Mouse (Mus musculus) urinary bladder, postnatal 4 days (tissue): ENCODE data around the gene Ppm1l.

Experiments
- DNase-seq, 2 experiments: peaks; one replicate each; pipeline ENCODE4 v3.0.0; 2021 to 2022; ENCODE audit warnings: low spot score in 2 of 2

The Ppm1l gene

DNA sequence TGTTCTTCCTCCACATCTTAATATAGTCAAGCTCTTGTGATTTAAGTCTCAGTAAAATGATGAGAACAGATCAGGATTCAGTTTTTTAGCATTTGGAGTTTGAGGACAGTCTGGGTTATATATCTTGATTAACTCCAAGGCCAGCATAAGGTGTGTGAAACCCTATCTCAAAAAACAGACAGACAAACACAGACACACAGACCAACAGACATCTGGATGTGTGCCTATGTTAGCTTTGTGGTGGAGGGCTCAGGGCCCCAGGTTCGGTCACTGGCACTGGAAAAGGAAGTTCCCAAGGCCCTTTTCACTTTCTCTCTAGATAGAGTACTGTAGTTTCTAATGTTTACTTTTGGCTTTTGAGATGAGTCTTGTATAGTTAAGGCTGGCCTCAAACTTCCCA lies 23.8 kb downstream of the Ppm1l start:
- DNase-seq, result no peak

- no peak for DNase-seq
Measured at GRCm38 (mm10) chr3:69340971-69341370, 24.3 kb downstream of the Ppm1l start.

DNA sequence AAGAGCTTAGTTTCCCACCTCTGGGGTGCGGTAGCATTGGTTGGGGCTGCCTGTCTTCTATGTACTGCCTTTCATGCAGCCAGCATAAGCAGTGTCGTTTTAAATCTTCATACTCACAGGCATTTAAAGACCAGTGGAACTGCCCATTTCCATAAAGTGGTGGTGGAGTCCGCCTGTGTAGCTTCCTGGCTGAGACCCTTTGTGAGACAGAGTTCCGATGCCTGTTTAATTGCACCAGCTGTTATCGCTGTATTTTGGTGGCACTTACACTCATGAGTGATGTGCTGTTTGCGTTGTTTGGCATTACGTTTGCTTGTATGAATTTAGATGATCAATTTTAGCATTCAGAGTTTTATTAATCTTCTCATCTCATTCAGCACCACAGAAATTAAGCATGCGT lies 24.9 kb downstream of the Ppm1l start:
- no peak for DNase-seq

DNA sequence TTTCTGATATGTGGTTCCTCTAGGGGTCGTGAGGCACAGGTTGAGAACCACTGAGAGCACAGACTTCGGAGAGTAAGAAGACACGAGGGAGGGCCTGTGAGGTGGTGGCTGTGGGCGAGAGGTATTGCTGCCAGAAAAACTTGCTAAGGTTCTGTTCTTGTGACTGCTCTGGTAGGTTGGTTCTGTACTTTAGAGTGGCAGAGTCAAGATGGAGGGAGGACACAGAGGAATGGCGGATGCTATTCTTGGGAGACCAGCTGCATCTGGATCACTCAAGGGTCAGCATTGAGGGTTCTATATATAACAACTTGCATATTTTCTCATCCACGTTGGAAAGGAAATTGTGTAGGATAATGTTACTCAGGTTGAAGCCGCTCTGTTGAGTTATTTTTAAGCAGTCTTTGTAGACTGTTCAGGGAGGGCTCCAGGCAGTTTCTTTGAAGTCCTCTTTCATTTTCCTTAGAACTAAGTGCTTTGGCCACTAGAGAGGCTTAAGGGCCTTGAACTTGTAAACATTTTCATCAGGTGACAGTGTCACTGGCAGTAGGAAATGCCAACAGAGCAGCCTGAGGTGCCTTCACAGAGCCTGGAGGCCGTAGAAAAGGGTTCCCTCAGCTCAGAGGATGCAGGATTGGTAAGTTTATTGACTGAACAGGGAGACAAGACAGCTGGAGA lies 25.7 kb downstream of the Ppm1l start:
- no peak for DNase-seq

GRCm38 (mm10) chr3:69343124-69343523 lies 26.5 kb downstream of the Ppm1l start:
- no peak for DNase-seq

DNA sequence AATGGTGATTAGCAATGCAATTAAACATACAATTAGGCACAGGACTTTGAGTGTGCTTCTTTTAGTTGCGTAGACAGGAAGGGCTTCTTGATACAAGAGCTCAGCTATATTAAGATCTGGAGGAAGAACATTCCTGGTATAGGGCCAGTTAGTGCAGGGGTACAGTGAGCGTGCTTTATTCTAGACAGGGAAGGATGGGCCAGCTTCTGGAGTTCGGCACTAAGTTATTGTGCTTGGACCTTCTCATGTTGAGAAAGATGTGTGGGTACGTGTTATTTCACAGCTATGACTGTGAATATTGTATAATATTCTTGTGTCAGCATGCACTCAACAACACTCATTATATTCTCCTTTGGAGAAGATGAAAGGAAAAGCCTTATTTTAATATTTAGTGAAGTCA lies 29.9 kb downstream of the Ppm1l start:
- DNase-seq, result no peak

- no peak for DNase-seq
Measured at GRCm38 (mm10) chr3:69348197-69348920, 31.7 kb downstream of the Ppm1l start.

DNA sequence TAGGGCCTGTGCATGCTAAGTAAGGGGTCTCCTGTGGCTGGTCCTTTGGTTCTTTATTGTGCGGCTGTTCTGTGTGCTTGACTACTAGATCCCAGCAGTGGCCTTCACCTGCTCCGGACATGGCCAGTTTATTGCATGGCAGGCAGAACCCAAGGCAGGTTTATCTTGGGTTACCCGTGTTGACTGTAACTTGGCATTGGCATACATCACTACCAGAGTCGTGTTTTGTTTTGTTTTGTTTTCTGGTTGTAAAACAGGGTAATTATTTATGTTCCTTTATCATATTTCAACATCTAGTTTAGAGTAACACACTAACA lies 32.2 kb downstream of the Ppm1l start:
- no peak for DNase-seq

GRCm38 (mm10) chr3:69349973-69350372 lies 33.3 kb downstream of the Ppm1l start:
- no peak for DNase-seq

DNA sequence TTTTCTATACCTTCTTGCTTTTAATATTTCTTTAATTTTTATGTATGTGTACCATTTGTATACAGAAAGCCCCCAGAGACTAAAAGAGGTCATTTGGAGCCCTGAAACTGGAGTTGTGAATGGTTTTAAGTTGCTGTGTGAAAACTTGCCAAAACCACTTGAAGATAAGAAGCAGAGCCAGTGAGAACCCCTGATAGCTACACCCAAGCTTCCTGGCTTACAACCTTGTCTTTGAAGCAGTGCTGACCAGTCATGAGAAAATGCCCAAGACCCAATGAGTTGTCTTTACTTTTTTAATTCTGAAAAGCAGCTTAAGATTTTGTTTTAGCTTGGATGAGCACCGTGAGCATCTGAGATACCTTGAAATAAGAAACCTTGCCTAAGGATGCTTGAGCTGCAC lies 35.5 kb downstream of the Ppm1l start:
- DNase-seq, result no peak

GRCm38 (mm10) chr3:69354681-69355080 lies 38.0 kb downstream of the Ppm1l start:
- DNase-seq, result no peak

- no peak for DNase-seq
Measured at GRCm38 (mm10) chr3:69356078-69356665, 39.5 kb downstream of the Ppm1l start.

DNA sequence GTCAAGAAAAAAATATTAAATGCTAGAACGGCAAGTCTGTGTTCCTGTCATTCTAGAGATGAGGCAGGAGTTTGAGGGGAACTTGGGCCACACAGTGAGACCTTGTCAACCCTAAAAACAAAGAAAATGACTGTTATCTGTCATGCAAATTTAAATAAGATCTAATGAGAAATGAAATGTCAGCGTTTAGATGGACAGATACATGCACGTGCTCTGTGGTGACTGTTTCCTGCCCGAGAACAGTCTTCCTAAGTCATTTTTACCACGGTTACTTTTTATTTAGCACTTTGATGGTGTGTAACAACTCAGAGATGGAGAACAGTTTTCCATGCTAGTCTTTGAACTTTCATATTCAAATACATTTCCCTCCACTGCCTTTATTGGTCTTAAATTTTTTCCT lies 40.1 kb downstream of the Ppm1l start:
- no peak for DNase-seq

- no peak for DNase-seq
Measured at GRCm38 (mm10) chr3:69357897-69358619, 41.4 kb downstream of the Ppm1l start.

- DNase-seq, result no peak
Measured at GRCm38 (mm10) chr3:69358620-69358964, 41.9 kb downstream of the Ppm1l start.

DNA sequence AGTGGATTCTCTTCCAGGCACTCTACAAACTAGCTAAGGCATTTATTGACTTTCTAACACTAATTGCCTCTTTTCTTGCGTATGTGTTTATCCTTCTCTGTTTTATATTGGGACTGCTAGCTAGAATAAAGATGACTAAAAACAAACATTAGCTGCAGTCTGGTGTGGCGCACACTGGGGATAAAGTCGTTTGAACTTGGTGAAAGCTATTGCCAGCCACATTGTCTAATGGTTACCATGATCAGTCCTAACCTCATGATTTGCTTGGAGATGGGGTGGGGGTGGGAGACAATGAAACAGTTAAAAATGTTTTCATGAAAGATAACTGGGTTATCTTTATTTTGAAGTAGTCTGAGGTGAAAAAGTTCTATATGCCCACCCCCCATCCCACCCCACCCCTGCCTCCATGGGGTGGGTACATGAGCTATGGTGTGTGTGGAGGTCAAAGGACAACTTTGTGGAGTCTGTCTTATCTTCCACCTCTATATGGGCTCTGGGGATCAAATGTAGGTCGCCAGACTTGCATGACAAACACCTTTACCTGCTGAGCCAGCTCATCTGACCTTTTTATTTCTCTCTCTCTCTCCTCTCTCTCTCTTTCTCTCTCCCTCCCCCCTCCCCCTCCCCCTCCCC lies 43.7 kb downstream of the Ppm1l start:
- DNase-seq, result no peak

DNA sequence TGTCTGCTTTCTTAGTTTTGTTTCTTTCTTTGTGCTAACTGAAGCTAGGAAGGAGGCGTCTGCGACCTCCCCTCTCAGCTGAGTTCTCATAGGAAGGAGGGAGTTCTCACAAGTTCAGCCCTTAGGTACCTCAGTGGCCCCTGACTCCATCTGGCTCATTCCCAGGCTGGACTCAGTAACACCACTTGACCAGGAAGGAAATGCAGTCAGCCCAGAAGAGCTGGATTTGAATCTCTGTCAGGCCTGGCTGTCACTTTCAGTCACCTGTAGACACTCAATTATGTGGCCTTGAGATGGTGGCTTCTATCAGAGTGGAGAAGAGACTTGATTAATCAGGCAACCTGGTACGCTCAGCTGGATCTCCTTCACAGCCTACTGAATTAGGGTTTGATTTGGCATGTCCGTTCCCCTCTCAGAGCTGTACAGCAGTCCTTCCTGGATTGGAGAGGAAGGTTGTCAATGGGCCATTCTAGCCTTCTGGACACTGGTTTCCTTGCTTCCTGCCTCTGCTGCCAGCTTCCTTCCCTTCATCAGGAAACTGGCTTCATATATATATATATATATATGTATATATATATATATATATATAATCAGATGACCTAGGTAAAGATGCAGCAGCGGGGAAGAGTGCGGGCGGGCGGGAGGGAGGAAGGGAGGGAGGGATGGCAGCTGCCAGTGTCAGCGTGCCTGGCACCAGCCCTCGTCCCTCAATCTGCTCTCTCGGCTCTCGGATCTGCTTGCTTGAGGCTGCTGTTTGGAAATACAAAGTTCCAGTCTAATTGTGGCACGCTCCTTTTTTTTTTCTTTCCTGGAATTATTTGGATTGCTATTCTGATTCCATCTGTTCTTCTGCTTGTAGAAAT lies 45.1 kb downstream of the Ppm1l start:
- no peak for DNase-seq

GRCm38 (mm10) chr3:69362350-69362790 lies 45.7 kb downstream of the Ppm1l start:
- no peak for DNase-seq

DNA sequence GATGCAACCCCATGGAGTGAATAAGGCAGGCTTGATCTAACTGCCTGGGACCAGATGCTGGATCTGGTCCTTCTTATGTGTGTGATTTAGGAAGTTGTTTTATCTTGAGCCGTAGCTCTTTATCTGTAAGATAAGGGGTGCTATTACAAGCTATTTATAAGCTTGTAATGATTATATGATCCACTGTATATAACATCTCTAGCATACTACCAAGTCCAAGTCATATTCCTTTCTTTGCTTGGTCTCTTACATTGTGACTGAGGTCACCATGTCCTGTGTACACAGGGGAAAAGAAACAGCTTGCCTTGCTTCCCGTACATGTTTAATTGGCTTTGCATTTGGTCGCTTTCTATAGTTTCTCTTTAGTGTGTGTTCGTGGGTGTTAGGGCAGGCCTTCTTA lies 46.2 kb downstream of the Ppm1l start:
- no peak for DNase-seq

DNA sequence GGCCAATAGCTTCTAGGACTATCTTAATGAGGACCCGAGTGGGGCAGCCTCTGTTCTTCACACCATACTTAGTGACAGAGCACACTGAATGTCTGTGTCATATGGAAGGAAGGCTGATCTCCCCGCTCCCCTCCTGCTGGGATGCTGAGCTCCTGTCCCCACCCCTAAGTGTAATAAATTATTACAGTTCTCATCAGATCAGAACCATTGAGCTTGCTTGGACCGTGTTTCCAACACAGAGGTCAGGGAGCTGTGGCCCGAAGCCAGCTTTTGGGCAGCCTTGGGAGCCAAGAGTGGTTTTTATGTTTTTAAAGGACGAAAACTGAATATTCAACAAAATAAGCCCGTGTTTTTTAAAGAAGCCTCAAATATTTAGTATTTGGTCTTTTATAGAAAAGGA lies 47.5 kb downstream of the Ppm1l start:
- no peak for DNase-seq

DNA sequence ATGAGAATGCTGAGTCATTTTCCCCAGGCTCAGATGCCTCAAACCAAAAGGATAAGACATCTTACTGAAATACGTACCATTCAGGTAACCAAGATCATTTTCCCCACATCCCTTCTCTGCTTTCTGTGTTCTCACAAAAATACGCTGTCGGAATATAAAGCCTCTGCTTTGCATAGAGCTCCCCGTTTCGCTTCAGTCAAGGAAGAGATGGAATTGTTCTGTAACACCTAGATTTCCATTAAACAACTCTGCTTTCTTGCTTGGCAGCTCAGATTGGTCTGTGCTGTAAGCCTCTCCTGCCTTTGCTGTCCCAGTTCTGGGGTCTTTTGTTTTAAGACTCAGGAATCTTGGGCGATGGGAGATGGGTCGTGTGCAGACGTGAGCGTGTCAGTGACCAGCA lies 51.3 kb downstream of the Ppm1l start:
- DNase-seq, result no peak
